Mouse (Mus musculus): ENCODE data around the gene Ehbp1.

Gene Ehbp1

DNA sequence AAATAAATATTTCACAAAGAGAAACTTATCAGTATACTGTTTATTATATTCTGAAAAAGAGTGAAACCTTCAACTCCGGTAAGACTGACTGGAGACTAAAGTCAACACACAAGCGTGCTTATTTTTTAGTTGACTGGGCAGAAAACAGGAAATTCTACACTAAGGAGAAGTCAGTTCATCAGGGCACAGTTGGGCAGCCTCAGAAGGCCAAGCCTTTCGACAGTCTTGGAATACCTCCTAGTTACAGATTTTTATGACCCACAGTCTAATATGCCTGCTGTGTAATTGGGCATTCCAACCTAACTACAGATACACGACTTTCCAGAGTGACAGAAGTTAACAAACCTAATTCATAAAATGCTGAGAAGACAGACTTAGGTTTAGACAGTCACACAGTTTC is 145.3 kb downstream of the Ehbp1 start:
- no peak for DNase-seq (ENCODE audit: low spot score in 2 of 2)

GRCm38 (mm10) chr11:22194607-22195006 is 147.5 kb downstream of the Ehbp1 start:
- DNase-seq (ENCODE audit: low spot score in 2 of 2) = no peak

GRCm38 (mm10) chr11:22190576-22190975 is 151.5 kb downstream of the Ehbp1 start:
- no peak for DNase-seq (ENCODE audit: low spot score in 2 of 2)

DNA sequence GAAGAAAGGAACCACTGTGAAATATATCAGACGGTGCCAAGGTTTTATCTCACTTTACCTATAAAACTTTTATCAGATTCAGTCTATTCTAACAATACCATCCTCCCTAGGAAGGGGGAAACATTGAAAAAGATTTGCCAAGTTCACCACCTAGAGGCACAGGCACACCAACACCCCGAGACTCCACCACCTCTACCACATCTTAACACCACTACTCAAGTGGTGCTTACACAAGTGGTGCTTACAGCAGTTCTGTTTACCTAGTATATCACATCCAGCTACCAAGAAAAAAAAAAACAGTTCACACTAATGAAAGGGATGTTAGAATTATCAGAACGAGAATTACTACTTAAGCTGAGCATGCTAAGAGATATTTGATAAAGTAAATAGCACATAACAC is 152.1 kb downstream of the Ehbp1 start:
- DNase-seq (ENCODE audit: low spot score in 2 of 2) = no peak

DNA sequence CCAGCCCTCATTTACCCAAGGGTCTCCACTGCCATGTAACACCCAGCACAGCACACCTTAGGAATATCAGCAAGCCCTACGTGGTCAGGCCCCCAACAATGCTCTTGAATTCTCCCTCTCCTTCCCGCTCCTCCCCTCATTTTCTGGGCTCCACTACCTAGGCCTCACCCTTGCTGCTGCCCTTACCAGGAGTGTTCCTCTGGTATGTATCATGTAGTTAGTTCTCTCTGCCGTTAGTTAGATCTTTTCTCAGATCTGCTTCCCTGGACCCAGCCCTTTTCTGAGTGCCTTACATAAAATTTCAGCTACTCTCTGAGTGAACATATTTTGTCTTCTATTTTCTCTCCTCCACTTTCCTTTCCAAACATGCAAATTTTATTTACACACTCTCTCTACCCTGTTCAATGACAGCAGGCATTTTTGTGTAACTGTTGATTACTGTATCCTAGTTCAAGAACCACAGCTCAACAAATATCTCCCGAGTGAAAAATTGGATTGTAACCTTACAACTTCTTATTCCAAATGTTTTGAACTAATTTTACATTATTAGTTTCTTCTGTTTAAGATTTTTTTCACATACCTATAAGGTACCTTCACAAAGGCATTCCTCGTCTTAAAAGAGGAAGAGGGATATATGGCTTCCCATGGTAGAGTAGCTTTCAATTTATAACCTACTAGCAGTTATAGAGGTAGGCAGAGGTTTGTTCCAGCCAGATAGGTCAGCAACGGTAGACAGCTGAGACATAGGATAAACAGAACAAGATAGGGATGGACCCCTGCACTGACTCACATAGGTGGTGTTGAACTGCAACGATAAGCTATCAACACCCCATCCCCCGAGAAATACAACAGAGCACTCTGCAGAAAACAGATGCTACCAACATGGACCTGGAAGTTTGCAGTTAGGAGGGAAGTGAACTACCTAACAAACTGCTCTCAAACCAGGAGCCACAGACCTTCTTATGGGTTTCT is 160.3 kb downstream of the Ehbp1 start:
- no peak for DNase-seq (ENCODE audit: low spot score in 2 of 2)

GRCm38 (mm10) chr11:22180146-22180545 is 161.9 kb downstream of the Ehbp1 start:
- DNase-seq (ENCODE audit: low spot score in 2 of 2) = no peak

GRCm38 (mm10) chr11:22178569-22178968 is 163.5 kb downstream of the Ehbp1 start:
- DNase-seq (ENCODE audit: low spot score in 2 of 2) = no peak

DNA sequence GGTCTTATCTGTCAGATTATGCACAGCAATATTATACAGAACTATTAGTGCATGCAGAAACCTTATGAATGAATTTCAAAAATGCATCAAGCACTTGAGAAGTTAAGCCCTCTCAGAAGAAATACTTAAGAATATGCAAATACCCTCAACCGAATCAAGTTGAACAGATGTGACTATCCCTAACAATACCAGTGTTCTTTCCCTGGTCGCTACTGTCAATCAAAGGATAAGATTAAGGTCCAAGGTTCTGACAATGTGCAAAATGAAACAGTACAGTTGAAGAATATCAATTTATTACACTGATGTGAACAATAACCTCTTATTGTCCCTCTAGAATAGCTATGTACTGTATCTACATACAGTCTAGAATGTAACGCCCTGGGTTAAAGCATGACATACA is 167.8 kb downstream of the Ehbp1 start:
- no peak for DNase-seq (ENCODE audit: low spot score in 2 of 2)

DNA sequence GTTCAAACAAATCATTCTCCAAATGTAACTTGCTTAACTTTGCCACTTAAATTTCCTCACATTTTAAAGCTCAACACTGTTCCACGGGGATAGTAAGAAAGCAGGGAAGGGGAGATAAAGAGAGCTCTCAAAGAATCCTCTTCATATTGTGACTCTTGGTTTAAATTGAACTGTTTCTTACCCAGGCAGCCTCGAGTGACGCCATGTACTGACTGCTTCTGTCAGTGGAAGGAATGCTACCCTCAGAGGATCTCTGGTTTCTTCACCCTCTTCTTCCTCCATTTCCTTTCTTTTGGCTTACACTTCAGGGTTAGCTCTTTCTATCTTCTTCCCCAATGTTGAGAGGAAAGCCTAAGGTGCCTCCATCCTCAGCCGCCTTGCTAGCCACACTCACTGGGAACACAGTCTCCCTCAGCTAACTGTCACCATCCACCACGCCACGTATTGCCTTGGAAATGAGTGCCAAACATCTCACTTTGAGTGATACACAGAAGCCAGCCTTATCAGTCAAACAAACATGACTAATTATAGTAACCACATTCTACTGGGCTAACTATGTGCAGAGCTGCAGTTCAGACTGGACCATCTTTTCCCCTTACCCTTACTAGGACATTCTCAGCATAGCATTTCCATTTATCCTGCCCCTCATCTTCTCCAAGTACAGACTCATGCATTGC is 171.0 kb downstream of the Ehbp1 start:
- no peak for DNase-seq (ENCODE audit: low spot score in 2 of 2)

DNA sequence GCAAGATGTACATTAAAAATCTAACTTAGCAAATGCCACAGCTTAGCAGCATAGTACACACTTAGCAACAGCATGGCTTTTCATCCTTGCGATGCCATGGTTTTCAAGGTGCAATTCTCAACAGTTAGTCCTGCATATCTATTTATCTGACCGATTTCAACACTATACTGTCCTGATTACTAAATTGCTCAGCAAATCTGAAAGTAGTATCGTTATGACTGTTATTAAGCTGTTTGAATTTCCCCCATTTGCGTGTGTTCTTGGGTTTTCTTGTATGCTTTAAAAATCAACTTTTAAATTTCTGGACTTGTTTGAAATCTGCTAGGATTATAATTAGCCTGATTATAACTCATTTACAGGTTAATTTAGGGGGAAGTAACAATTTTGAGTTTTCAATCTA is 184.2 kb downstream of the Ehbp1 start:
- no peak for DNase-seq (ENCODE audit: low spot score in 2 of 2)

GRCm38 (mm10) chr11:22156182-22156581 is 185.9 kb downstream of the Ehbp1 start:
- no peak for DNase-seq (ENCODE audit: low spot score in 2 of 2)

GRCm38 (mm10) chr11:22155366-22156095 is 186.6 kb downstream of the Ehbp1 start:
- DNase-seq (ENCODE audit: low spot score in 2 of 2) = no peak

GRCm38 (mm10) chr11:22154501-22155294 is 187.4 kb downstream of the Ehbp1 start:
- no peak for DNase-seq (ENCODE audit: low spot score in 2 of 2)

DNA sequence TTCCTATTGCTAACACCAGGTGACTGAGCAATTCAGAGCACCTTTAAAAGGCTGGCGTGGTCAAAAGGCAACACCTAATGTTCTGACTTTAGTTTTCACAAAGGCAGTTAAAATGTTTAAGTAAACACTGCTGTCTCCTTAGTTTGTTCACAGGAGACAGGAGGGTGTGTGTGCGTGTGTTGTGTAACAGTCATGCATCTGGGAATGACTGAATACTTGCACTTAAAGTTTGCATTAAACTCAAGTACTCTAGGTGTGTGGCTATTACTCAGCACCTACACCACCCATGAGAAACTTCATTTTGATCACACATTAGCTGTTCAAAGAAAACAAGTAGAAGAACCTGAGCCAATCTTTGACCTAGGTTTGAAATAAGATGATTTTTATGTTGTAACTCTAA is 201.4 kb downstream of the Ehbp1 start:
- DNase-seq (ENCODE audit: low spot score in 2 of 2) = no peak

DNA sequence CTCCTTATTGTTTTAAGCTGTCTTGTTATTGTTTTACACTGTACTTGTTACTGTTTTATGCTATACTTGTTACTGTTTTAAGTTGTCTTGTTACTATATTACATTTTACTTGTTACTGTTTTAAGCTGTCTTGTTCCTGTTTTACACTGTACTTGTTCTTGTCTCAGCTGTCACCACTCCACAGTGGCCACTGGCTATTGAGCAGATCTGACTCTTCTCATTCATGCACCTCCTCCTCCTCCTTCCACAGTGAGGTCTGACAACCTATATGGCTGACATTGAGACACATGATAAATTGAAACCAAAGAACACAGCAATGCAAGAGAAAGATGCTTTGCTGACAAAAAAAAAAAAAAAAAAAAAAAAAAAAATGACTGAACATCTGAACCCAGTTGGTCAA is 203.6 kb downstream of the Ehbp1 start:
- no peak for DNase-seq (ENCODE audit: low spot score in 2 of 2)

DNA sequence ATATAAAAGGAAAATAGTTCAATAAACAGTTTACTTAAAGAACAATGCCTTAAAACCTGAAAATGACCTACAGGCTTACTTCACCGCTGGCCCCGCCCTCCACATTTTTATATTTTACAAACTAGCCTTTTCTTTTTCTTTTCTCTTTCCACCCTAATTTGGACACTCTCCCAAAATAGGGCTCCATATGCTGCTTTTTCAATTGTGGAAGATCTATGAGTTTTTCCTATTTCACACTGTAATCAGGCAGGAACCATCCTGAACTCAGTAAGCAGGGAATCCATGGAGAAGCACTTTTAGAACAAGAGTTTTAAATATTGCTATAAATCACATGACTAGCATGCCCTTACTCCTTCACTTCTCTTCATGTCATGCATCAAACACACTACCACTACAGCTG is 216.9 kb downstream of the Ehbp1 start:
- DNase-seq (ENCODE audit: low spot score in 2 of 2) = no peak

- DNase-seq (ENCODE audit: low spot score in 2 of 2) = no peak
Observed at GRCm38 (mm10) chr11:22118853-22119252, 223.2 kb downstream of the Ehbp1 start.

GRCm38 (mm10) chr11:22112161-22112560 is 229.9 kb downstream of the Ehbp1 start:
- no peak for DNase-seq (ENCODE audit: low spot score in 2 of 2)

GRCm38 (mm10) chr11:22089346-22089745 is 252.7 kb downstream of the Ehbp1 start:
- no peak for DNase-seq (ENCODE audit: low spot score in 2 of 2)

DNA sequence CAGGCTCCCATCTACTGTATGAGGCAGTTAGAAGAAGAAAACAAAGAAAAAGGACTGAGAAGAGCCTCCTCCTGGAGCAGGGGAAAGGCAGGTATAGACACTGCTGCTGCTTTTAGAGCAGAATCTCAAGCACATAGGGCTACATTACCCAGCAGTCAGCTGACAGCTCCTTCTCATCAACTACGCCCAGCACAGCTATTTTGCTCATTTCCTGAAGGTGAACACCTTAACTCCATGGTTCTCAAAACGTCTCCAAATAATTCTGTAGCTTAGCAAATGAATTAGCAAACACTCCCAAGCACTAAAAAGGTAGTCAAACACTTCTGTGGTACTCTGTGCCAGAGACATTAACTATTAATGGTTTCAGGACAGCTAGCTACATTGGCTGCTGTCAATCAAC is 278.7 kb downstream of the Ehbp1 start:
- DNase-seq (ENCODE audit: low spot score in 2 of 2) = no peak

- no peak for DNase-seq (ENCODE audit: low spot score in 2 of 2)
Observed at GRCm38 (mm10) chr11:22061660-22062059, 280.4 kb downstream of the Ehbp1 start.

DNA sequence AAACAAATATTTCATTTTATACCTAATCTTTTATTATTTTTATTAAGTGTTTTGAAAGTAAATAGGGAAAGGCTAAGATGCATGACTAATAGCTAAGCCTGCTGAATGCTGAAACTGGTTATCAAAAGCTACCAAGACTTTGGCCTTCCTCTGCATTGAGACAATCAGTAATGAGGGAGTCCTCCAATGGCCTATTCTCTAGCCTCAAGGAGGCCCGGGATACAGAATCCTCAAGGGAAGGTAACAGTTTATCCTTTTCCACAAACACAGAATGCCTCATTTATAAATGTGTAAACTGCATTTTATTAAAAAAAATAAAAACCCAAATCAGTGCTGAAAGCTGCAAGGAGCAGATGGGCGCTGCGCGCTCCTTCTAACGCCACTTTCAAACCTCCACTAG is 284.6 kb downstream of the Ehbp1 start:
- DNase-seq (ENCODE audit: low spot score in 2 of 2) = no peak
